Mouse (Mus musculus) MEL (cell line): Measurements from ENCODE around the gene Gm4922. TPM values are rescaled to one million over a fixed set of nuclear protein-coding genes. Genes with fewer than 3 reads are reported as not detected.

Experiments
- DNase-seq: peaks from one replicate; pipeline ENCODE4 v3.0.0; 2011; ENCODE audit warnings: low read depth, low spot score
- H3K27ac ChIP-seq: 2 replicates; pipeline ENCODE4 v1.5.1; 2012; ENCODE audit warnings: low read depth, mild to moderate bottlenecking, control low read depth, low read length, moderate library complexity; ENCODE audit not compliant: control insufficient read depth
- H3K27me3 ChIP-seq, 2 experiments: fragments of 150-350 bp in 1 of 2; sonication (generic) in 1 of 2; 2 replicates each; pipeline ENCODE4 v1.6.1; 2012; ENCODE audit warnings: low read length in 2 of 2, mild to moderate bottlenecking in 2 of 2, improper control_type of control experiment in 1 of 2, moderate library complexity in 1 of 2; ENCODE audit not compliant: insufficient read depth in 2 of 2, control insufficient read depth in 1 of 2
- H3K36me3 ChIP-seq, 2 experiments: 2 replicates each; pipeline ENCODE4 v1.6.1; 2012 to 2014; ENCODE audit warnings: low read length in 2 of 2, improper control_type of control experiment in 1 of 2, inconsistent platforms in 1 of 2, mild to moderate bottlenecking in 1 of 2; ENCODE audit not compliant: insufficient read depth in 2 of 2, control insufficient read depth in 1 of 2
- H3K4me1 ChIP-seq, 2 experiments: fragments of 150-350 bp in 1 of 2; sonication (generic) in 1 of 2; 2 replicates each; pipeline ENCODE4 v1.6.1; 2012; ENCODE audit warnings: low read length in 2 of 2, improper control_type of control experiment in 1 of 2, mild to moderate bottlenecking in 1 of 2; ENCODE audit not compliant: insufficient read depth in 2 of 2, control insufficient read depth in 1 of 2
- H3K4me3 ChIP-seq, 2 experiments: fragments of 150-350 bp in 1 of 2; sonication (generic) in 1 of 2; 2 replicates each; pipeline ENCODE4 v1.5.1; 2012; ENCODE audit warnings: low read depth in 2 of 2, low read length in 2 of 2, mild to moderate bottlenecking in 2 of 2, moderate library complexity in 2 of 2, control low read depth in 1 of 2, improper control_type of control experiment in 1 of 2; ENCODE audit not compliant: control insufficient read depth in 1 of 2, insufficient read depth in 1 of 2
- H3K79me2 ChIP-seq: 2 replicates; pipeline ENCODE4 v1.6.1; 2012; ENCODE audit warnings: mild to moderate bottlenecking, low read length, moderate library complexity; ENCODE audit not compliant: control insufficient read depth, poor library complexity, insufficient read depth
- H3K9ac ChIP-seq: 2 replicates; pipeline ENCODE4 v1.6.1; 2012; ENCODE audit warnings: low read depth, mild to moderate bottlenecking, control low read depth, low read length, moderate library complexity; ENCODE audit not compliant: control insufficient read depth, poor library complexity, severe bottlenecking
- H3K9me3 ChIP-seq: fragments of 150-350 bp; sonication (generic); replicated peaks from 2 replicates; pipeline ENCODE4 v1.6.1; 2012; ENCODE audit warnings: mild to moderate bottlenecking, low read length, improper control_type of control experiment, moderate library complexity; ENCODE audit not compliant: insufficient read depth
- CHD1 ChIP-seq: IDR thresholded peaks from 2 replicates; pipeline ENCODE4 v1.6.1; 2012; ENCODE audit warnings: low read depth, mild to moderate bottlenecking, inconsistent platforms, low read length, improper control_type of control experiment
- ELF1 ChIP-seq: IDR thresholded peaks from 2 replicates; pipeline ENCODE4 v1.6.1; 2014; ENCODE audit warnings: low read depth, mild to moderate bottlenecking, inconsistent platforms, low read length, improper control_type of control experiment, moderate library complexity
- EP300 ChIP-seq, 2 experiments: IDR thresholded peaks; 2 replicates each; pipeline ENCODE4 v1.6.1; 2011; ENCODE audit warnings: improper control_type of control experiment in 2 of 2, low read length in 2 of 2, low read depth in 1 of 2, mild to moderate bottlenecking in 1 of 2
- ETS1 ChIP-seq: IDR thresholded peaks from 2 replicates; pipeline ENCODE4 v1.6.1; 2012; ENCODE audit warnings: low read depth, mild to moderate bottlenecking, inconsistent platforms, low read length, improper control_type of control experiment, moderate library complexity
- GABPA ChIP-seq: IDR thresholded peaks from 2 replicates; pipeline ENCODE4 v1.6.1; 2012; ENCODE audit warnings: low read depth, mild to moderate bottlenecking, inconsistent platforms, low read length, improper control_type of control experiment, moderate library complexity
- GATA1 ChIP-seq: IDR thresholded peaks from 2 replicates; pipeline ENCODE4 v1.6.1; 2011; ENCODE audit warnings: low read depth, low read length, improper control_type of control experiment
- KAT2A ChIP-seq: conservative IDR thresholded peaks from 2 replicates; pipeline ENCODE4 v1.6.1; 2012; ENCODE audit warnings: low read depth, low read length, improper control_type of control experiment, inconsistent platforms
- MAFK ChIP-seq: IDR thresholded peaks from 2 replicates; pipeline ENCODE4 v1.6.1; 2011; ENCODE audit warnings: low read depth, mild to moderate bottlenecking, low read length, improper control_type of control experiment, borderline replicate concordance
- MAX ChIP-seq: IDR thresholded peaks from 2 replicates; pipeline ENCODE4 v1.6.1; 2011; ENCODE audit warnings: low read length, improper control_type of control experiment
- MAZ ChIP-seq: IDR thresholded peaks from 2 replicates; pipeline ENCODE4 v1.6.1; 2012; ENCODE audit warnings: low read depth, mild to moderate bottlenecking, inconsistent platforms, low read length, improper control_type of control experiment
- MYC ChIP-seq: IDR thresholded peaks from 2 replicates; pipeline ENCODE4 v1.6.1; 2011; ENCODE audit warnings: low read depth, mild to moderate bottlenecking, low read length, improper control_type of control experiment, moderate library complexity
- POLR2AphosphoS2 ChIP-seq: IDR thresholded peaks from 2 replicates; pipeline ENCODE4 v1.6.1; 2011; ENCODE audit warnings: low read length, improper control_type of control experiment
- SIN3A ChIP-seq: IDR thresholded peaks from 2 replicates; pipeline ENCODE4 v1.6.1; 2012; ENCODE audit warnings: low read length, improper control_type of control experiment, inconsistent platforms
- SMC3 ChIP-seq: IDR thresholded peaks from 2 replicates; pipeline ENCODE4 v1.6.1; 2011; ENCODE audit warnings: low read depth, low read length, improper control_type of control experiment
- TAL1 ChIP-seq: IDR thresholded peaks from 2 replicates; pipeline ENCODE4 v1.6.1; 2012; ENCODE audit warnings: mild to moderate bottlenecking, inconsistent platforms, low read length, moderate library complexity, mixed read lengths
- UBTF ChIP-seq: IDR thresholded peaks from 2 replicates; pipeline ENCODE4 v1.6.1; 2012; ENCODE audit warnings: low read depth, mild to moderate bottlenecking, inconsistent platforms, low read length, improper control_type of control experiment, moderate library complexity, borderline replicate concordance; ENCODE audit not compliant: insufficient read depth
- ZC3H11A ChIP-seq: IDR thresholded peaks from 2 replicates; pipeline ENCODE4 v1.6.1; 2012; ENCODE audit warnings: low read depth, mild to moderate bottlenecking, inconsistent platforms, low read length, improper control_type of control experiment
- ZMIZ1 ChIP-seq: IDR thresholded peaks from 2 replicates; pipeline ENCODE4 v1.6.1; 2012; ENCODE audit warnings: low read depth, mild to moderate bottlenecking, inconsistent platforms, low read length, improper control_type of control experiment, moderate library complexity
- ZNF384 ChIP-seq: IDR thresholded peaks from 2 replicates; pipeline ENCODE4 v1.6.1; 2012; ENCODE audit warnings: low read depth, mild to moderate bottlenecking, inconsistent platforms, low read length, improper control_type of control experiment
- polyA plus RNA-seq, 2 experiments: library from polyadenylated mRNA; stranded (reverse) in 1 of 2; unstranded in 1 of 2; fragments of >175 nt in 1 of 2; fragments of >200 nt in 1 of 2; gene quantifications; 2 replicates each; pipeline versions ENCODE4 v1.2.1 to v1.2.4; 2012; ENCODE audit warnings: low replicate concordance in 2 of 2, low read depth in 1 of 2; ENCODE audit not compliant: insufficient read length in 2 of 2, insufficient read depth in 1 of 2, missing spikeins in 1 of 2
- total RNA-seq: library from RNA; depleted of rRNA; stranded (reverse); fragments of 300-350 nt; gene quantifications from 2 replicates; pipeline ENCODE4 v1.2.3, GENCODE M21; 2012

Gene Gm4922
- total and polyA plus RNA-seq, 3 experiments, result not detected

- Histone ChIP-seq H3K27ac (no peak overlapping the region), H3K27me3 (peaks cover 6% of the 10 kb centered on the region in 2 experiments), H3K9me3 (no peaks in the 10 kb centered on the region), H3K4me1 (no peaks in the 10 kb centered on the region), H3K9ac (no peak overlapping the region)
- DNase-seq, result no peak
- no peak for TF ChIP-seq MAX
- TF ChIP-seq, all 39 proteins: peak for 0
- no peaks in the 10 kb centered on the region for H3K36me3 ChIP-seq
- no peaks in the 10 kb centered on the region for H3K79me2 ChIP-seq
- no peak overlapping the region for H3K4me3 ChIP-seq
These were observed 30.0 kb upstream of the Gm4922 start for GRCm38 (mm10) chr10:18816560-18816959.

GRCm38 (mm10) chr10:18811751-18812150, 25.2 kb upstream of the Gm4922 start:
- no peak overlapping the region for H3K9ac ChIP-seq
- H3K4me1 ChIP-seq, result no peaks in the 10 kb centered on the region
- peaks cover 0 to 6% of the 10 kb centered on the region in 2 experiments; a peak in 2 of 4 replicates for H3K27me3 ChIP-seq
- DNase-seq, result no peak
- H3K27ac ChIP-seq, result no peak overlapping the region
- H3K4me3 ChIP-seq, result no peak overlapping the region
- H3K36me3 ChIP-seq, result no peaks in the 10 kb centered on the region
- no peaks in the 10 kb centered on the region for H3K79me2 ChIP-seq
- H3K9me3 ChIP-seq, result no peaks in the 10 kb centered on the region
- TF ChIP-seq SMC3 (no peak), MAX (no peak), SIN3A (no peak), KAT2A (no peak), MAZ (no peak), CHD1 (no peak), ELF1 (no peak), MAFK (no peak), UBTF (no peak), GABPA (no peak), TAL1 (no peak), GATA1 (no peak), ETS1 (no peak), ZC3H11A (no peak), ZNF384 (no peak), ZMIZ1 (no peak), POLR2AphosphoS2 (no peak), MYC (no peak), EP300 (IDR thresholded peaks at IDR 0.05; ENCODE audit: low read depth in 1 of 2, low read length in 2 of 2) (no peak)
